In genomic region chr19:5962651-5963050, GRCm38 (mm10) we compare ENCODE assay signal across 9 mouse cellular contexts. TPM values are rescaled to one million over a fixed set of nuclear protein-coding genes. Genes with fewer than 3 reads are reported as not detected.
DNase-seq lines count a peak whose midpoint lies in the region; ATAC-seq lines count a peak whose summit lies in the region.
"Had no signal": no experiment of that assay in that cellular context is flagged by ENCODE, and none has a peak within 500 bp of the region (broad histone marks: within the 10 kb centered on the region; RNA-seq: fewer than 3 reads in every experiment).

No protein-coding gene starts in this region.

- DNase-seq in lung, postnatal 10 days, result no peak
- no peak for DNase-seq in embryonic facial prominence, embryonic 11.5 days (ENCODE audit: low spot score)
- no peak for DNase-seq in right cerebral cortex, postnatal 36 days (ENCODE audit: low spot score in 2 of 2)
- DNase-seq in adrenal gland, postnatal 10 days, result no peak
- DNase-seq in T-cell, adult 2 months (ENCODE audit: low spot score), result no peak
- DNase-seq: adrenal gland, postnatal 14 days had no signal

- peak overlapping the region; percentile 79 for H3K9ac ChIP-seq in lung, embryonic 15.5 days
- H3K9ac ChIP-seq in embryonic facial prominence, embryonic 11.5 days (replicated peaks; ENCODE audit: low read length), result 0 out of 2 replicates have a peak overlapping the region, but pooled peaks have one; percentile 0
- no peak overlapping the region for H3K9ac ChIP-seq in intestine, embryonic 15.5 days
- 0 out of 2 replicates have a peak overlapping the region, but pooled peaks have one; percentile 78 for H3K9ac ChIP-seq in neural tube, embryonic 13.5 days

- peaks cover 26% of the 10 kb centered on the region for H3K4me1 ChIP-seq in lung, embryonic 15.5 days
- no peaks in the 10 kb centered on the region for H3K4me1 ChIP-seq in embryonic facial prominence, embryonic 11.5 days (ENCODE audit: control insufficient read depth, insufficient read depth, low read length)
- H3K4me1 ChIP-seq in intestine, embryonic 15.5 days (replicated peaks), result peaks cover 23% of the 10 kb centered on the region
- H3K4me1 ChIP-seq in neural tube, embryonic 13.5 days (replicated peaks), result peaks cover 22% of the 10 kb centered on the region

- ATAC-seq in lung, embryonic 15.5 days (ENCODE audit: borderline replicate concordance, extremely low read depth, low FRiP score, low TSS enrichment), result no peak
- ATAC-seq in embryonic facial prominence, embryonic 11.5 days (replicated peaks; ENCODE audit: insufficient number of reproducible peaks, low FRiP score, low TSS enrichment, low read depth), result no peak
- no peak for ATAC-seq in intestine, embryonic 15.5 days
- ATAC-seq in neural tube, embryonic 13.5 days (ENCODE audit: low read depth), result no peak

- peak overlapping the region; percentile 72 for H3K4me3 ChIP-seq in lung, embryonic 15.5 days
- H3K4me3 ChIP-seq in embryonic facial prominence, embryonic 11.5 days (ENCODE audit: low read depth, low read length), result peak overlapping the region; percentile 66; the same call in 1 of the 2 replicates
- peak overlapping the region; percentile 54; the same call in 1 of the 2 replicates for H3K4me3 ChIP-seq in intestine, embryonic 15.5 days (replicated peaks)
- 0 out of 2 replicates have a peak overlapping the region, but pooled peaks have one; percentile 63 for H3K4me3 ChIP-seq in neural tube, embryonic 13.5 days

- no peaks in the 10 kb centered on the region for H3K27me3 ChIP-seq in lung, embryonic 15.5 days
- no peaks in the 10 kb centered on the region for H3K27me3 ChIP-seq in embryonic facial prominence, embryonic 11.5 days (ENCODE audit: control insufficient read depth, insufficient read depth, low read length)
- H3K27me3 ChIP-seq in intestine, embryonic 15.5 days (replicated peaks), result no peaks in the 10 kb centered on the region
- no peaks in the 10 kb centered on the region for H3K27me3 ChIP-seq in neural tube, embryonic 13.5 days

- peak overlapping the region; percentile 81 for H3K4me2 ChIP-seq in lung, embryonic 15.5 days
- H3K4me2 ChIP-seq in embryonic facial prominence, embryonic 11.5 days (ENCODE audit: low read depth, low read length), result peak overlapping the region; percentile 72
- peak overlapping the region; percentile 68 for H3K4me2 ChIP-seq in intestine, embryonic 15.5 days (replicated peaks)
- H3K4me2 ChIP-seq in neural tube, embryonic 13.5 days, result peak overlapping the region; percentile 85

- no peak overlapping the region for H3K27ac ChIP-seq in lung, embryonic 15.5 days
- H3K27ac ChIP-seq in embryonic facial prominence, embryonic 11.5 days (replicated peaks; ENCODE audit: low read depth, low read length), result no peak overlapping the region
- no peak overlapping the region for H3K27ac ChIP-seq in intestine, embryonic 15.5 days
- no peak overlapping the region for H3K27ac ChIP-seq in neural tube, embryonic 13.5 days (replicated peaks)

- H3K9me3 ChIP-seq in lung, embryonic 15.5 days, result no peaks in the 10 kb centered on the region
- no peaks in the 10 kb centered on the region for H3K9me3 ChIP-seq in embryonic facial prominence, embryonic 11.5 days (replicated peaks; ENCODE audit: control insufficient read depth, low read length)
- H3K9me3 ChIP-seq in intestine, embryonic 15.5 days, result no peaks in the 10 kb centered on the region
- H3K9me3 ChIP-seq in neural tube, embryonic 13.5 days, result no peaks in the 10 kb centered on the region

- WGBS in lung, embryonic 15.5 days, result 9% methylated on average over 1 of the region's 1 CpGs
- 24% methylated on average over 1 of the region's 1 CpGs for WGBS in embryonic facial prominence, embryonic 11.5 days
- 33% methylated on average over 1 of the region's 1 CpGs for WGBS in intestine, embryonic 15.5 days
- 40% methylated on average over 1 of the region's 1 CpGs for WGBS in neural tube, embryonic 13.5 days

- H3K36me3 ChIP-seq in lung, embryonic 15.5 days, result peaks cover 19% of the 10 kb centered on the region
- no peaks in the 10 kb centered on the region for H3K36me3 ChIP-seq in embryonic facial prominence, embryonic 11.5 days (replicated peaks; ENCODE audit: control insufficient read depth, insufficient read depth, low read depth, low read length)
- peaks cover 2% of the 10 kb centered on the region for H3K36me3 ChIP-seq in intestine, embryonic 15.5 days
- H3K36me3 ChIP-seq in neural tube, embryonic 13.5 days, result peaks cover 9% of the 10 kb centered on the region; the same call in 1 of the 2 replicates

RNA-seq across cellular contexts. Expression of gene Pola2, which starts 1.4 kb away (rescaled TPM):
- polyA plus RNA-seq in lung, embryonic 15.5 days (2015; fragmentation: Nextera tagmentation; extraction: Ambion mirVana), result 72.3 and 75.3 TPM in 2 replicates
- 91.0 and 97.6 TPM in 2 replicates for polyA plus RNA-seq in embryonic facial prominence, embryonic 11.5 days (2014; fragmentation: Nextera tagmentation; extraction: Ambion mirVana)
- polyA plus RNA-seq in intestine, embryonic 15.5 days (2015; fragmentation: Nextera tagmentation; extraction: Ambion mirVana), result 64.0 and 65.8 TPM in 2 replicates
- 20.8 and 24.8 TPM in 2 replicates for polyA plus RNA-seq in neural tube, embryonic 13.5 days (2015; fragmentation: Nextera tagmentation; extraction: Ambion mirVana)
- 10 to 100 TPM; 21.3 to 28.0 TPM for total RNA-seq in adrenal gland, postnatal 10 days (2021)

RNA-seq across cellular contexts. Expression of gene Slc22a20, which starts 23.3 kb away (rescaled TPM):
- polyA plus RNA-seq in lung, embryonic 15.5 days (2015; fragmentation: Nextera tagmentation; extraction: Ambion mirVana), result not detected in 2 replicates
- polyA plus RNA-seq in embryonic facial prominence, embryonic 11.5 days (2014; fragmentation: Nextera tagmentation; extraction: Ambion mirVana), result not detected in 2 replicates
- not detected in 2 replicates for polyA plus RNA-seq in intestine, embryonic 15.5 days (2015; fragmentation: Nextera tagmentation; extraction: Ambion mirVana)
- not detected in 2 replicates for polyA plus RNA-seq in neural tube, embryonic 13.5 days (2015; fragmentation: Nextera tagmentation; extraction: Ambion mirVana)
- not detected for total RNA-seq in adrenal gland, postnatal 10 days (2021)
- total RNA-seq: adrenal gland, postnatal 14 days had no signal

RNA-seq across cellular contexts. Expression of gene Cdc42ep2, which starts 38.0 kb away (rescaled TPM):
- polyA plus RNA-seq in lung, embryonic 15.5 days (2015; fragmentation: Nextera tagmentation; extraction: Ambion mirVana), result 12.0 and 14.1 TPM in 2 replicates
- polyA plus RNA-seq in embryonic facial prominence, embryonic 11.5 days (2014; fragmentation: Nextera tagmentation; extraction: Ambion mirVana), result 2.4 and 2.7 TPM in 2 replicates
- 11.9 and 12.4 TPM in 2 replicates for polyA plus RNA-seq in intestine, embryonic 15.5 days (2015; fragmentation: Nextera tagmentation; extraction: Ambion mirVana)
- polyA plus RNA-seq in neural tube, embryonic 13.5 days (2015; fragmentation: Nextera tagmentation; extraction: Ambion mirVana), result 11.8 and 13.5 TPM in 2 replicates
- 10 to 100 TPM; 10.8 to 11.2 TPM for total RNA-seq in adrenal gland, postnatal 10 days (2021)

RNA-seq across cellular contexts. Expression of gene Dpf2, which starts 49.8 kb away (rescaled TPM):
- polyA plus RNA-seq in lung, embryonic 15.5 days (2015; fragmentation: Nextera tagmentation; extraction: Ambion mirVana), result 142 and 147 TPM in 2 replicates
- 202 and 213 TPM in 2 replicates for polyA plus RNA-seq in embryonic facial prominence, embryonic 11.5 days (2014; fragmentation: Nextera tagmentation; extraction: Ambion mirVana)
- polyA plus RNA-seq in intestine, embryonic 15.5 days (2015; fragmentation: Nextera tagmentation; extraction: Ambion mirVana), result 109 and 118 TPM in 2 replicates
- 117 and 135 TPM in 2 replicates for polyA plus RNA-seq in neural tube, embryonic 13.5 days (2015; fragmentation: Nextera tagmentation; extraction: Ambion mirVana)
- 100 to 1,000 TPM; 105 to 119 TPM for total RNA-seq in adrenal gland, postnatal 10 days (2021)

RNA-seq across cellular contexts. Expression of gene Capn1, which starts 53.0 kb away (rescaled TPM):
- 8.8 and 11.6 TPM in 2 replicates for polyA plus RNA-seq in lung, embryonic 15.5 days (2015; fragmentation: Nextera tagmentation; extraction: Ambion mirVana)
- polyA plus RNA-seq in embryonic facial prominence, embryonic 11.5 days (2014; fragmentation: Nextera tagmentation; extraction: Ambion mirVana), result 4.5 and 5.0 TPM in 2 replicates
- polyA plus RNA-seq in intestine, embryonic 15.5 days (2015; fragmentation: Nextera tagmentation; extraction: Ambion mirVana), result 10.3 and 10.4 TPM in 2 replicates
- polyA plus RNA-seq in neural tube, embryonic 13.5 days (2015; fragmentation: Nextera tagmentation; extraction: Ambion mirVana), result 6.9 and 7.5 TPM in 2 replicates
- 10 to 100 TPM; 31.3 to 40.0 TPM for total RNA-seq in adrenal gland, postnatal 10 days (2021)
